Mouse (Mus musculus) spleen, postnatal 10 days (tissue): ENCODE data around the gene Ccdc85a.

Experiments
- DNase-seq, 2 experiments: peaks; one replicate each; pipeline ENCODE4 v3.0.0; 2021 to 2022; ENCODE audit warnings: low spot score in 2 of 2

Ccdc85a gene

DNA sequence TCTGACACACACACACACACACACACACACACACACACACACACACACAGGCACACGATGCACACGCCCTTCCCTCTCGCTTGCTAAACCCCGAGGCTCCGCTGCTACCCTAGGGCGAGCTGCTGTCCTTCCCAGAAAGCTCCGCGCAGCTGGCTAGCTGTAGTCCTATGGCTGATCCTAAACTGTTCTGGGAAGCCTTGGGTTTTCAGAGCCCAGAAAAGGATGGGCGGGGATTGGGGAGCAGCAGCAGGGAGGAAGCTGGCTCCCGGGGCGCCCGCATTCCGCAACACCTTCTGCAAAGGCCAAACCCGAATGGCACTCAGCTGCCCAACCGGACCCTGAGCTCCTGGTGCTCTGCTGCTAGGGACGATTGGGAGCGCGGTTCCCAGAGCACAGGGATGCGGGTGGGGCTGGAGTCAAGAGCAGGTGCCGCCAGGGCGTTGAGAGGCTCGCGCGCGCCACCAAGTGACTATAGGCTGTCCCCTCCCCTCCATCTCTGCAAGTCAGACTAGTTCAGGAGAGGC, at the start of gene Ccdc85a:
Gene Ccdc85a, minus strand, starts transcription at position 414 of the 524 bp plus-strand sequence.
- DNase-seq, result peak in 1 of 2 experiments; percentile 18

DNA sequence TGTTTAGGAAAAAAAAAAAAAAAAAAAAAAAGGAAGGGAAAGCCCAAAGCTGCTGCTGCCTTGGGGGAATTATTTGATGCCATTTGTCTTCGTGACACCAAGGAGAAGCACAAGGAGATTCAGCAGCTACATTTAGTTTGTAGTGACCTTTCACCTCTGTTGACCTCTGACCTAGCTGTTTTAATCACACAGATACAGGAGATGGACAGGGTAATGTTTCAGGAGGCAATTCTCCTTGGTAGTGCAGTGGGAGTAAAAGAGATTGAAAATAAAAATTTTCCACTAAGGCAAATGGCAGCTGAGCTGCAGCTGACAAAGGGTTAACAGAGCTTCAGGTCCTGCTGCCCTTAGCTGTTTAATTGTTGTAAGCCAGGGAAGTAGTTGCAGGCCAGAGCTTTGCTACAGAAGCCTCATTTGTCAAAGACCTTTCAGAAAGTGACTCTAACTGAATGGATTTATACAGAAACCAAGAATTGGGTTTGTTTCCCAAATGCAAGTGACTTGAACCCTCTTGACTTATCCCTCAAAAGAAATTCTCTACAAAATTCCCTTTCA, 49.5 kb upstream of the Ccdc85a start:
- DNase-seq, result no peak

GRCm38 (mm10) chr11:28633093-28633492, 49.0 kb upstream of the Ccdc85a start:
- no peak for DNase-seq

GRCm38 (mm10) chr11:28630771-28631170, 46.6 kb upstream of the Ccdc85a start:
- DNase-seq, result no peak

GRCm38 (mm10) chr11:28610781-28611491, 26.8 kb upstream of the Ccdc85a start:
- no peak for DNase-seq

DNA sequence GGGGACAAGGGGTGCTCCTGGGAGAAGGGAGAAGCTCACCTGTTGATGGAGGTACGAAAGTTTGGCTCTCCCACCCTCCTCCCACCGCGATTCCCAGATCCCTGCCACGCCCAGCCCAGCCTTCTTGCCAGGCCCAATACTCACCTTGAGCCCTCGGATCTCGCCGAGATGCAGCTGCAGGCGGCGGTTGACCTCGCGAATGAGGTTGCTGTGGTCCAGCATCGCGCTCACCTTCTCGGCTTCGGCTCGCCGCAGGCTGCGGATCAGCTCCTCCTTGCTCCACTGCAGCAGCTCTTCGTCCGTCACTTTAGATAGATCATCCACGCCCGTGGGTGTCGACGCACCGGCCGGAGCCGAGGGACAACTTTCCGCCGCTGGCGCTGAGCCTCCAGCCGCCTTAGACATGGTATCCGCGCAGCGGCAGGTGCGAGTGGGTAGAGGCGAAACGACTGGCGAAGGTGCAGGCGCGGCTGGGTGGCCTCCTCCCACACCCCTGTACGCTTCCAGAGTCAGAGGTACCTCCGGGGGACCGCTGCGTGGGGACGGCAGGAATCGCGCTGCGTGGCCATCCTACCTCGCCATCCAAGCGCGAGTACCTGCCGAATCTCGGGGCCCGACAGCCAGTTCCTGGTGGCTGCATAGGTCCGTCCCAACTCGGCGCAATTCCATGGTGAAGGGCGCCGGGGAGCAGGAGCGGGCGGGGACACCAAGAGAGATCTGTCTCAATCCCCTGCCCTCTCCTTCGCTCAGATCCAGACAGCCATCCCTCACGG, 800 bp downstream of the Ccdc85a start:
- no peak for DNase-seq

DNA sequence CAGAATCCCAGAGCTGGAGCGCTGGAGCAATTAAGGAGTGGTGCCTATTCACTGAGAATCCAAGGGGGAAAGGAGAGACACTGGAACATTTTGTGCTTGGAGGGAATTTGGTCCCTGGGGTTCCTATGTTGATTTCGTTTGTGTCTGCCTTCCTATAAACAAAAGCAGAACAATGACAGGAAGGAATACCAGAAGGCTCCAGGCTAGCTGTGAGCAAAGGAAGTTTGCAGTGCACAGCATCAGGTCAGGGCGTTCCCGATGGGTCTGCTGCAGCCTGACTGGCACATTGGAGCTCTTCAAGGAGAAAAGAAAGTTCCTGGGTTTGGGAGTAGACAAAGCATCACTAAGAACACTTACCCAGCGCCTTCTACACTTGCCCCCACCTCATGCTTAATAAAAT, 1.9 kb downstream of the Ccdc85a start:
- no peak for DNase-seq

GRCm38 (mm10) chr11:28572423-28572822, 11.7 kb downstream of the Ccdc85a start:
- no peak for DNase-seq

- no peak for DNase-seq
These were observed 27.7 kb downstream of the Ccdc85a start for GRCm38 (mm10) chr11:28556420-28556819.

DNA sequence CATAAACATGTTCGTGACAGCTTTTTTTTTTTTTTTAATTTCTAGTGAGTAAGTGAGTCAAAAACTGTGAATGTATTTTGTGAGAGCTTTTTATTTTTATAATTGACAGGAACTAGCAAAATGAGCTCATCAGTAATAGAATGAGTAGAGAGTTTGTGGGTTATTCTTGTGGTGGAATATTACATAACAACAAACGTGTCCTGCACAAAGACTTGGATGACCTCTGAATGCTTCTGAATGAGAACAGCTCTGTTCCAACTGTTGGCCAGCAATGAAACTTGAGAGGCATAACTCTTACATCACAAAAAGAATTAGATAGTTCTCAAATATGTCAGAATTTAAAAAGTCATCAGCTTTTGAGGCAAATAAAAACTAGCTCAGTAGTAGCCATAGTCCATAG, 40.7 kb downstream of the Ccdc85a start:
- no peak for DNase-seq

- DNase-seq, result no peak
These were observed 42.8 kb downstream of the Ccdc85a start for GRCm38 (mm10) chr11:28541307-28541706.

DNA sequence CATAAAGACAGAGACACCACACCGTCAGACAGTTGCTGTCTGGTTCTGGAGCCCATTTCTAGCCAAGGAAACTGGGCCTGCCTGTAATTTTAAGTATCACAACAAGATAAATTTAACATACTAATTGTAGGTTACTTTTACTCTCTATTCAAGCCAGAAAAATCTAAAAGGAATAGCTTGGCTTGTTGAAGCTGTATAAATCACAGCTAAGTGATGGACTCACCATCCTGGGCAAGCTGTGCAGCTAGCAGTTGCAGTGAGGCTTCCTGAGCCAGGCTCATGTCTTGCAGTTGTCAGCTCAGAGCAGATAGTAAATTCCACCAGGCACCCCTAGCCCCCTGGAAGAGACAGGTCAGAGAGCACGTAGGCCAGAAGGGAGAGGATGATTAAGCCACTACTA, 50.8 kb downstream of the Ccdc85a start:
- no peak for DNase-seq

GRCm38 (mm10) chr11:28501190-28501589, 82.9 kb downstream of the Ccdc85a start:
- DNase-seq, result no peak

DNA sequence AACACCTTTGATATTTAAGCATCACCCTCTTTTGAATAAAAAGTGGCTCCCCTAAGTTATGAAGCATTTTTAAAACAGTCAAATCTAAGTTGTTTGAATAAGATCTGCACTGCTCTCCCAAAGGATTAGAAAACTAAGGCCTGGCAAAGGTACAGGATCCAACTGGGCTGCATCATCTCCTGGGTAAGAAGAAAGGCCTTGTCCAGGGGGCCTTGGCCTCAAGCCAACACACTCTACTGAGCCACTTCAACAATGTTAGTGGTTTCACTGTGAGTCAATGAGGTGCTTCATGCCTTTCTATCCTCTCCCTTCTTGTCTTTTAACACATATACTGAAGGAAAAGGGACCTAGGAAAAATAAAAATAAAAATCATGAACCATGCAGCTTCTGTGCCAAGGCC, 87.1 kb downstream of the Ccdc85a start:
- DNase-seq, result no peak

- DNase-seq, result no peak
These were observed 90.8 kb downstream of the Ccdc85a start for GRCm38 (mm10) chr11:28493362-28493761.

DNA sequence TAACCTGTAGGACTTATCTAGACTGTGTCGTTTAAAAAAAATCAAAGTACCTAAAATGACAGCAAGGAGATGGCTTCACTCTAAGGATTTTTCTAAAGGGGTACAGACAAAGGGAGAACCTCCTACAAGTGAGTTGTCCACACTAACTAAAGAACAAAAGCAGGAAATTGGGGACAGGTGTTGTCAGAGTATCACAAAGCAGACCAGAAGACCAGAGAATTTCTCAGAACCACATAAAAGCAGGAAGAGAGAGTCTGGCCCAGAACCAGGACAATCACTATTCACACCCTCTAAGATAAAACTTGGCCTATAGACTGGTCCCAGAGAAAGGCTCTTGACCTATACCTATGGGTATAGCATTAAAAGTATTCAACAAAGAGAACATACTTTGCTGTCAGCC, 92.8 kb downstream of the Ccdc85a start:
- no peak for DNase-seq

- no peak for DNase-seq
These were observed 99.9 kb downstream of the Ccdc85a start for GRCm38 (mm10) chr11:28484083-28484729.

- DNase-seq, result no peak
These were observed 107.0 kb downstream of the Ccdc85a start for GRCm38 (mm10) chr11:28477088-28477487.

DNA sequence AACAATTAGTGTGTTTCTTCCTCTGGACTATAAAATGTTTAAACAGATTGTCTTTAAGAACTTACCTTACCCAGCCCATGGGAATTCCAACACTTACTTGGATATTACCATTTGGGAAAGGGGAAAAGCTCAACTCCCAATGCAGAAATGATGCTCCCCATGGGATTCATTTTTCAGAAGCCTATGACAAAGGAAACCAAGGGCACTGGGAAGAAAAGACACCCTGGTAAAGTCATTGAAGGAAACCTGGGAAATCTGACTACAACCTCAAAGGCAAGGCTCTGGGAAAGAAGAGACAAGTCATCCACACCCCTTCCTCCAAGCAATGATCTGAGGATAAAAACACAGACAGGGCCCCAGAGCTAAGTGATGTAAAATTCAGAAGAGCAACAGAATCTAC, 118.4 kb downstream of the Ccdc85a start:
- DNase-seq, result no peak

DNA sequence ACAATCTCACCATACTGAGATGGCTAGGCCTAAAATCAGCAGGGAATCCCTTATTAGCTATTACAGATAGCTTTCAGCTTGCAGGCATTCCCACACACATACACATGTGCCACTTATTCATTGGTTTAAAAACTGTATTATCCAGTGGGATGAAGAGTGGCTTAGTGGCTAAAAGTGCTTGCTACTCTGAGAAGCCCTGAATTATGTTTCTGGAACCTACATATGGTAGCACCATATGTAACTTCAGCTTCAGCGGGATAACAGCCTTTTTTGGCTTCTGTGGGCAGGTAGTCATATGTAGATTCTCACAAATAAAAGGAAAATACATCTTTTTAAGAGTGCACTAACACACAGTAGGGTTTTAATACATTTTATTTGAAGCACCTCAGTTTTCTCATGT, 119.2 kb downstream of the Ccdc85a start:
- no peak for DNase-seq

- DNase-seq, result no peak
These were observed 125.0 kb downstream of the Ccdc85a start for GRCm38 (mm10) chr11:28459165-28459564.

- DNase-seq, result no peak
These were observed 144.2 kb downstream of the Ccdc85a start for GRCm38 (mm10) chr11:28439877-28440276.
